Mouse (Mus musculus) heart, adult 11 months (tissue): ENCODE results near the gene Pla2g4b.

ENCODE experiments used
- DNase-seq: peaks from one replicate; pipeline ENCODE4 v3.0.0; 2022

The Pla2g4b gene

DNA sequence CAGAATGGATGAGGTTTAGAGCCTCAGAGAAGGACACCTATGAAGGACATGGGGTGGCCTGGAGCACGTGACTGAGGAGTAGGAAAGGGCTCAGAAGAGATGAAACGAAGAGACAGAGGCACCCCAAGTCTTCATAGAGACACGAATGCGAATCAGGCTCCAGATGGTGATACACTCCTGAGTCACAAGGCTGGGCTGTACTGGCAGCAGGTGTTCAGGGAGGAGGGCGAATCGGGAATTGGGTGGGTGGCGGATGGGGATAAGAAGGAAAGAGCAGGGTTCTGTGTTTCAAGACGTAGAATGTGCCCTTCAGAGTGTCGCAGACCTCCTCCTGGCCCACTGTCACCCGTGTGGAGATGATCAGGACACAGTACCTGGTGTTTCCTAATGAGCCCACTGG is 32.0 kb downstream of the Pla2g4b start:
- DNase-seq, result no peak

DNA sequence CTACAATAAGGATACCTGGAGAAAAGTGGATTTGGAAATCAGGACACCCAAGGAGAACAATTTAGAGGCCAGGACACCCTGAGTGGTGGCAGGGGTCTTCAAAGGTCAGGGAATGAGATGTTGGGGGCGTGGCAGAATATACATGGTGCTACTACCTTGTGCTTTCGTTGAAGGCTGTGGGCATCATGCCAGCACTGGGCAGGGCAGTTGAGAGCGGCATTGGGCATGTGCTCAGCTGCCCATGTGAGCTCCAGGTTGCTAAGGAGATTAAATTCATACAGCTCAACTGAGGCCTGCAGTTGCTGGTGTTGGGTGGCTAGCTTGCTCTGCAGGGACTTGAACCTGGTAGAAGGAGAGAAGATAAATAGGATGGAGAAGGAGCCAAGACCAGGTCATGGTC is 33.0 kb downstream of the Pla2g4b start:
- no peak for DNase-seq

GRCm38 (mm10) chr2:120068555-120069465 is 35.6 kb downstream of the Pla2g4b start:
- DNase-seq, result no peak

DNA sequence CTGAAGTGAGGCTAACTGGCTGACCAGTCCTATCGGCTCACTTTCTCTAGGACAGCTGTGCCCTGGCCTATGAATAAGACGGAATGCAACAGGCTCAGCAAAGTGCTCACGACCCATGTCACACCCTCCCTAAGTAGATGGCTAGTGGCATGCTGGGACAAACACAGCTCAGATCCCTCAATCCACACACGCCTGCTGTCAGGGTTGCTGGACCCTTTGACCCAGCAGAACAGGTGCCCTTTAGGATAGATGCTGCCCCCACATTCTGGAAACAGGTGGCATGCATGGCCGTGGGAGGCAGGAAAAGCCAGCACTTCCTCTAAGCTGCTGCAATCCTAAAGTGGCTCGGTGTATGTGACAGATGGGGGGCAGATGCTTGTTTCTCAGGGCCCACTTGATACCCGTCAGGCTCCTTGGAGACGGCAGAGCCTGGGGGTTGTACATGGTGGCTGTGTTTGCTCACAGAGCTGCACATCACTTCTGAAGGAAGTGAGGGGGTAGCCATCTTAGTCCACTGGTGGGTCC is 36.3 kb downstream of the Pla2g4b start:
- no peak for DNase-seq

DNA sequence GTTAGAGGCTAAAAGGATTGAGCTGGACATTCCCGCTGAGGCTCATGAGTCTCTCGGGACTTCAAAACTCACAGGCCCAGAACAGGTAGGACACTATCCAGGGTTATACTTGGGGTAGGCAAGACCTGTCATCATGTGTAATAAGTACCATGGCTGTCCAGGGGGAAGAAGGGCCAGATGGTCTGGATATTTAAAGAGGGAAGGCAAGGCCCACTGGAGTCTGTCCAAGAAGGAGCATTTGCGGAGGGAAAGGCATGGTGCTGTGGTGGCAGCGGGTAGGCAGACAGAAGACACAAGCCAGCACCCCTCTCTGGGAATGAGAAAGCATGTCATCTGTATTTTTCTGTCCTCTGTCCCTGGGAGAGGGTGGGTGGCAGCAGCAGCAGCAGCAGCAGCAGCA is 40.9 kb downstream of the Pla2g4b start:
- no peak for DNase-seq

GRCm38 (mm10) chr2:120076076-120076705 is 43.0 kb downstream of the Pla2g4b start:
- no peak for DNase-seq

GRCm38 (mm10) chr2:120082416-120082815 is 49.2 kb downstream of the Pla2g4b start:
- no peak for DNase-seq

- peak; percentile 98 for DNase-seq
These were observed 51.6 kb downstream of the Pla2g4b start for GRCm38 (mm10) chr2:120084593-120085361.

DNA sequence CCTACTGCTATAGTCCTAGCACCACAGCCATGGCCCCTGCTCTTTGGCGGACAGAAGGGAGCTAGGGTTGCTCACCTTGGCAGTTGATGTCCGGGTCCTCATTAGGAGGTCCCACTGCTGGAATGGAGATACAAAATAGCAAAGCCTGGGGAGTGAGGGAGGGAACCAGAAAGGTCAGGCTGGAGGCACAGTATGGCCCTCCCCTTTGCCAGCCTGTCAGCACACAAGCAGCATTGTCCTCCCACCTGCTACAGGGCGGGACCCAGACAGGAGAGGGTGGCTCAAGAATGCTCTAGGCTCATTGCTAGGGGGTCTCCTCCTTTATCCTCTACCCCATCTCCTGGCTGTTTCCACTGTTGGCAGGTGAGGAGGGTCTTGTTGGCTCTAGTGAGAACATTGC is 52.8 kb downstream of the Pla2g4b start:
- DNase-seq, result no peak

GRCm38 (mm10) chr2:120087391-120087790 is 54.2 kb downstream of the Pla2g4b start:
- peak; percentile 71 for DNase-seq

- DNase-seq, result peak; percentile 69
These were observed 54.7 kb downstream of the Pla2g4b start for GRCm38 (mm10) chr2:120087897-120088296.

GRCm38 (mm10) chr2:120090979-120091378 is 57.8 kb downstream of the Pla2g4b start:
- peak; percentile 93 for DNase-seq
